Mouse (Mus musculus) layer of hippocampus, postnatal 25 days (tissue): Measurements from ENCODE around the gene Tmem169. TPM values are rescaled to one million over a fixed set of nuclear protein-coding genes. Genes with fewer than 3 reads are reported as not detected.

Experiments
- DNase-seq, 2 experiments: peaks; one replicate each; pipeline ENCODE4 v3.0.0; 2022; ENCODE audit warnings: mixed read lengths in 2 of 2, low spot score in 1 of 2; ENCODE audit errors: extremely low spot score in 1 of 2
- total RNA-seq, 2 experiments: library from RNA; stranded (reverse); gene quantifications; 2 replicates each; pipeline ENCODE4 v1.2.3; 2021

Tmem169 gene
- total RNA-seq, 2 experiments from 2014 or later, result 18.0 to 20.6 TPM

DNA sequence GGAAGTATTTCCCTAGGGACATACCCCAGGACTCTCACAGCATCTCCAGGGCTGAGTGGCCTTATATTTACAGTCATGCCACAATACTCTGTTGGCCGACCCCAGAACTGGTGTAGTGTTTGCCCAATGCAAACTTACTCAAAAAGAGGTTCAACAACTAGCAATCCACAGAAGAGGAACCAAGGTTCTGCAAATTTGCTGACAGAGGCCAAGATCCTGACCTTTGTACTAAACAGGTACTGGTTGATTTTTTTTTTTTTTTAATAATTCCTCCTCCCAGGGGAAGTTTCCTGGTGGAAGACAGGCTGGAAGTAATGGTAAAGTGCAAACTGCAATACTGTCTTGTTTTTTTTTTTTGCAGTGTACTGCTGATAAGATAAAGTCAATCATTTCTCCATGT lies 1.6 kb upstream of the Tmem169 start:
- DNase-seq, result no peak

- no peak for DNase-seq
Measured at GRCm38 (mm10) chr1:72284539-72284938, 370 bp downstream of the Tmem169 start.

DNA sequence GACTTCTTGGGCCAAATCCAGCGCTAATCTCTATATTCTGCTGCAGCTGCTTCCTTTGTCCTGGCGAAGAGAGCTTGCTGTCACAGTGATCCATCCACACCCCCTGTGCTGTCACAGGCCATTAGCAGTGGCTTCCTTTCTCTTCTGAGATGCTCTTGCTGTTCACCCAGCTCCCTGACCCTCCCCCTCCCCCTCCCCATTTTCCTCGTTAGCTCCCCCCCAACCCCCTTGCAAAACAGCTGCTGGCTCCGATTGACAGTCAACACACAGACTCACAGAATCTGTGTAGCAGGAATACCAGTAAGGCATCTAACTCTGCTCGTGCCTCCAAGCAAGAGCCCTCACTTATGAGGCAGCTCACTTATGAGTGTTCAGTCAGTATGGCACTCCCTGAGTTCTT lies 2.7 kb downstream of the Tmem169 start:
- no peak for DNase-seq

GRCm38 (mm10) chr1:72287893-72288292 lies 3.7 kb downstream of the Tmem169 start:
- DNase-seq, result no peak

- DNase-seq, result no peak
Measured at GRCm38 (mm10) chr1:72288527-72289150, 4.5 kb downstream of the Tmem169 start.

DNA sequence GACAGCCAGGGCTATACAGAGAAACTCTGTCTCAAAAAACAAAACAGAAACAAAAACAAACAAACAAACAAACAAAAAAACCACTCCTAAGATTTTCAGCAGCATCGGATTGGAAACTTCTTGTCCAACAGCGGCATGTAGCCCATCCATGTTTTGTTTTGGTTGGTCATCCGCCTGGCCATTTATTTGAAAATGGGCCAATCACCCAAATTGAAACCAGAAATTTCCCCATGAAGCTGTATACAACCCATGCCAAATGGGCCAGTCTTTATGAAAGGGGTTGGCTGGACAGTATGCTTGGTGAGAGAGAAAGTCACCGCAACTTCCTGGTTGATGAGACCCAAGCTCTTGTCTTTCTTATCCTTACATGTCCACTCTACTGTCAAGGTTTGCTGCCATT lies 6.7 kb downstream of the Tmem169 start:
- no peak for DNase-seq

DNA sequence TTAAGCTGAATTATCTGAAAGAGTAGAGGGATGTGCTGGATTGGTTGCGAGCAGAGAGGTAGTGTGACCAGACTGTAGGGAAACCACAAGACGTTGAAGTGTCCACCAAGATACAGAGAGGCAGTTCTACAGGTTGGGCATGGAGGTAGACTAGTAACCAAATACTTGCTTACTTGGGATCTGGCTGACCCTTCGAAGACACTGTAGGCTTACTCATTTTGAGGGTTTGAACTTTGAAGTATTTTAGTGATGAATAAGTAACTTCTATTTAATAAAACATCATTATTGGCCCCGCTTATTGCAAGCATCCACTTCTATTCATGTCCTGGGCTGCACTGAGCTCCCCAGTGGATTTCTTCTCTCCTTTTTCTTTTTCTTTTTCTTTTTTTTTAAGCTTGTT lies 7.3 kb downstream of the Tmem169 start:
- no peak for DNase-seq

DNA sequence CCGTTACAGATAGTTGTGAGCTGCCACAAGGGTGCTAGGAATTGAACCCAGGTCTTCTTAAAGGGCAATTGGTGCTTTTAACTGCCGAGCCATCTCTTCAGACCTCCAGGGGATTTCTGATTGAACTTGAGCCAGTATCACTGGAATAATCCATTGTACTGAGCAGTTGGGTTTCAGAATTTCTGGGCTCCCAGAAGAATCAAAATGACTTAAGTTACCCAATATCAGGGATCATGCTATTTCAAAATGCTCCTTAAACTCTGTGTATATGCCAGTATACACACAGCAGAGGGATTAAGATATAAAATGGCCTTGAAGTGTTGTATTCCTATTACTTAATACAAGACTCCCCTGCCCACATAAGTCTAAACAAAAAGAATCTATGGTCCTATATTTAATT lies 7.8 kb downstream of the Tmem169 start:
- DNase-seq, result no peak

GRCm38 (mm10) chr1:72293869-72294663 lies 9.9 kb downstream of the Tmem169 start:
- DNase-seq, result no peak

DNA sequence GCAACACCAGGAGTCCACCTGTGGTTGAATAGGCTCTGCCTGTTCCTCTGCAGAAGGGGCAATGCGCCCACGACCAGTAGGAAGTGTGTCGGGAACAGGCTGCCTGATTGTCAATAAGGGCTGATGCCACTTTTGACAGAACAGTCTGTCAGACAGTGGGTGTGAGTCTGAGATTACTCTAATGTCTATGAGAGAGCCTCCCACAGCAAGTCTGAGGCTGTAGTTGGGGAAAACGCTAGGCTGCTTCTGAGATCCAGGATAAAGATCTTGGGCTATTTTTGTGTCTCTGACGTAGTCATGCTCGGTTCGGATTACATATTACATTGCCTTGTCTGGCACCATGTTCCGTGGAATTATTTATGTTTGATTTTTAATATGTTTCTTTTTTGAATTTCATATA lies 11.6 kb downstream of the Tmem169 start:
- no peak for DNase-seq

DNA sequence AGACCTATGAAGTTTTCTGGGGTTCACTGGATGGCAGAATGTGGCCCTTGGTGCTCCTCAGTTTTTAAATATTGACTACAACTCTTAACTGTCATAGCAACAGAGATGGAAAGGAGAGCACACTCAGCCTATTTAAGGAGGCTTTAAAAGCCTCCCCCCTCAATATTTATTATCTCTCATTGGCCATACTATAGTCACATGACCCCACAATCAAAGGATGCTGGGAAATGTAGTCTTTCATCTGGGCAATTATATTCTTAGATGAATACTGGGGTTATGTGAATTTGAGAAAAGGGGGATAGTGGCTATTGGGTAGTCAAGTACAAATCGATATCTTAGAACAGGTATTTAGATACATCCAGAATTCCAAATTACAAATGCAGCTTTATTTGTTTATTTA lies 17.7 kb downstream of the Tmem169 start:
- no peak for DNase-seq

DNA sequence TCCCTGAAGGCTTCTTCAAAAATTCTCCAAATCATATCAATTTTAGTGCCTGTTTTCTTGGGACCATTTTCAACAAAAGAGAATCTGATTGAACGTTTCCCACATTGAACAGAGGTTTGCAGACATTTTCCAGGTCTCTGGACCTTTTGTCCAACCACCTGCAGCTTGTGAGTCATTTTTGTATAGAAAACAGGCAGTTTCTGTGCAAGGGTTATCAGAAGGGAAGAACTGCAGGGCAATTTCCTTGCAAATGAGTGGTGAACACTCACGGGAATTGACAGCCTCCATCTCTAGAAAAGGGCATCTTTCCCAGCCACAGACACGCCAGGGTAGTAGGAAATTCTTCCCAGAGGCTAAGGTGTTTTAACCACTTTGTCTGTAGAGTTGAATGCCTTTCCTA lies 22.1 kb downstream of the Tmem169 start:
- no peak for DNase-seq

GRCm38 (mm10) chr1:72306679-72307181 lies 22.6 kb downstream of the Tmem169 start:
- peak in 1 of 2 experiments; percentile 47 for DNase-seq

DNA sequence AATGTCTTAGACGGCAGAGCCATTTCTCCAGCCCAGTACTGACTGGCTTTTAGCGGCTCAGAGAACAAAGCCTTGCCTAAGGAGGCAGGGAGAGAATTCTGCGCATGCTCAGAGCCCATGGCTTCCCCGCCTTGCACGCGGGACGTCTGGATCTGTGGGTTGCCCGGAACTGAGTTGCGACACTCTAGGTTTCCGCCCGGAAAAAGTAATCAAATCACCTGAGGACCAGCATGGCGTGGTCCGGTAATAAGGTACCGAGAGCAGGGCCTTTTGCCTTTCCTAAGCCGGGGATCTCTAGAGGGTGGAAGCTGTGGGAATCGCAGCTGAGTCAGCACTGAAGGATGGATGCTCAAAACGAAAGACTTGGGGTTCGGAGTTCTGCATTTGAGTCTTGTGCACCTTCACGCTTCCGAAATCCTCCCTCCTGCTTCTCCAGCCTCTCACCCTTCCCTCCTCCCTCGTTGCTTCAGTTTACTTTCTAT lies 23.2 kb downstream of the Tmem169 start, which contains the start of gene Xrcc5:
TSS of gene Xrcc5 (plus strand) at position 105 of the 482 bp plus-strand sequence.
- peak; percentile 81 to 89 for DNase-seq

GRCm38 (mm10) chr1:72308919-72309318 lies 24.8 kb downstream of the Tmem169 start:
- no peak for DNase-seq

- no peak for DNase-seq
Measured at GRCm38 (mm10) chr1:72309744-72310424, 25.7 kb downstream of the Tmem169 start.

DNA sequence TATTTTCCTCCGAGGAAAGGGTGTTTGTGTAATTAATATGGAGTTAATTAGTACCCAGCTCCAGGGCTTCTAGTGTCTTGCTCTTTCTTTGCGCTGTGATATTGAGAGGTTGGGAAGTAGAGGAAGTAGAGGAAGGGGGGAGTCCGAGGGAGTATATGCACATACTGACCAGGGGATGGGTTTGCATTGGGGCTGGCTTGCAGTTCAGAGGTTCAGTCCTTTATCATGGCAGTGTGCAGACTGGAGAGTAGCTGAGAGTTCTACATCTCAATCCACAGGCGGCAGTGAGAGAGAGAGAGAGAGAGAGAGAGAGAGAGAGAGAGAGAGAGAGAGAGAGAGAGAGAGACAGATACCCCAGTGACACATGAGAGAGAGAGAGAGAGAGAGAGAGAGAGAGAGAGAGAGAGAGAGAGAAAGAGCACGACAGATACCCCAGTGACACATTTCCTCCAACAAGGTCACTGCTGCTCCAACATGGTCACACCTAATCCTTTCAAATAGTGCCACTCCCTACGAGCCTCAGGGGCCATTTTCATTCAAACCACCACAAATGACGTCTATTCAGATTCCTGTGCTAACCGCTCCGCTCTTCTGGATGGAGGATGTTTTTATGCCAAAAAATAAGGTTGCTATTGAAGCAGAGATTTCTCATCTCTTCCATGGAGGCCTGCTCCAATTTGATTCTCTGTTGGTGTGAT lies 28.7 kb downstream of the Tmem169 start:
- no peak for DNase-seq

GRCm38 (mm10) chr1:72313399-72314039 lies 29.4 kb downstream of the Tmem169 start:
- DNase-seq, result no peak

DNA sequence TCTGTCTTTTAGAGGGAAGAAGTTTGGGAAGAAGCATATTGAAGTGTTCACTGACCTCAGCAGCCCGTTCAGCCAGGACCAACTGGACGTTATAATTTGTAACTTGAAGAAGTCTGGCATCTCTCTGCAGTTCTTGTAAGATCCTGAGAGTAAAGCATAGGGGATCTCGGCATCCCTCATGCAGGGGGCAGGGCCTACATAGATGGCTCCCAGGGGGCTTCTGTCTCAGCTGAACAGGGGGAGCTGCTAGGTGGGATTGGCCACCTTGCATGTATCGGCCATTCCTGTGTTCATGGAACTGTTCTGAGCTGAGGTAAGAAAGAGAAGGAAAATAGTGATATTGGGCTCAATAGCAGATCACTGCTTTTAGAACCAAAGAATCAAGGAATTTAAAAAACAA lies 31.3 kb downstream of the Tmem169 start:
- no peak for DNase-seq

DNA sequence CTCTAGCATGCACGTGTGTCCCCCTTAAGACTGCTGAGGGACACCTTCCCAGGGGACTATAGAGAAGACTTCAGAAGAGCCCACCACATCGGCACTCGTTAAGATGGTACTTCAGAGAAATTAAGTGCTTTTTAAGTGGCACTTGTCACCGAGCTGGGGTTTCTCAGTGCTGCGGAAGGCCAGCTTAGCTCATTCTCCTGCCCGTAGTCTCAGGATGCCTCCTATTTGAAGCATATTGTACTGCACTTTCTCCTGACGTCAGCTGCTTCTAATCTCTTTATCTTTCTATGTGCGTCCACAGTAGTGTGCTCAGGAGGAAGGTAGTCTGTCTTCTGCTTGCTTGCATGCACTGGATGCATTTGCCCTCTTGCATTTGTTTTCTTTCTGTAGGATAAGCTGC lies 32.2 kb downstream of the Tmem169 start:
- DNase-seq, result no peak
